Mouse (Mus musculus): Measurements from ENCODE around the gene Smarcb1. TPM values are rescaled to one million over a fixed set of nuclear protein-coding genes. Genes with fewer than 3 reads are reported as not detected.

Smarcb1 gene
- total and polyA plus RNA-seq, 3 experiments = 76.2 to 96.0 (median 94.9) TPM

GRCm38 (mm10) chr10:75910698-75911097 is 10.7 kb downstream of the Smarcb1 start:
- in situ Hi-C loops (cut with MboI; ENCODE audit: low pct_ligation_motif_present, low pct_unique_long_range_greater_than_20kb, low sequenced_read_pairs) = no loop called here
- TF ChIP-seq JUND (conservative IDR thresholded peaks at IDR 0.05; ENCODE audit: low read depth, low read length) (no peak), POLR2A (IDR thresholded peaks at IDR 0.05; ENCODE audit: low read depth, low read length) (no peak), NRF1 (IDR thresholded peaks at IDR 0.05; ENCODE audit: low read depth, low read length) (no peak), MAZ (IDR thresholded peaks at IDR 0.05; ENCODE audit: low read depth, low read length) (no peak)

GRCm38 (mm10) chr10:75906882-75907281 is 14.5 kb downstream of the Smarcb1 start:
- dilution Hi-C loops (cut with MboI; ENCODE audit: extremely low pct_ligation_motif_present, extremely low pct_unique_long_range_greater_than_20kb, low sequenced_read_pairs) = no loop called here
- Histone ChIP-seq H3K27me3 (replicated peaks) (no peaks in the 10 kb centered on the region), H3K36me3 (replicated peaks in 1 of 2; ENCODE audit: control insufficient read depth in 1 of 2, insufficient read depth in 1 of 2, low read length in 1 of 2) (peaks cover 76 to 90% of the 10 kb centered on the region in 2 experiments), H3K79me2 (replicated peaks; ENCODE audit: control insufficient read depth, extremely low read depth, insufficient read depth, poor library complexity, severe bottlenecking) (no peaks in the 10 kb centered on the region), H3K4me1 (ENCODE audit: control insufficient read depth in 1 of 2, insufficient read depth in 2 of 2) (peaks cover 0 to 7% of the 10 kb centered on the region in 2 experiments; a peak in 1 of 4 replicates), H3K27ac (ENCODE audit: insufficient read depth, low read depth) (no peak overlapping the region), H3K4me2 (ENCODE audit: insufficient read depth, low read depth, poor library complexity, severe bottlenecking) (no peak overlapping the region), H3K9me3 (replicated peaks; ENCODE audit: low read length) (no peaks in the 10 kb centered on the region), H3K4me3 (replicated peaks in 1 of 3; ENCODE audit: low read depth in 2 of 3, low read length in 2 of 3, poor library complexity in 1 of 3) (no peak overlapping the region), H3K9ac (ENCODE audit: insufficient read depth, low read depth) (no peak overlapping the region)
- peak; percentile 35 for DNase-seq (ENCODE audit: extremely low read depth)
- in situ Hi-C loops (cut with MboI; ENCODE audit: low pct_ligation_motif_present, low pct_unique_long_range_greater_than_20kb, low sequenced_read_pairs) = no loop called here
- TF ChIP-seq ZMIZ1 (IDR thresholded peaks at IDR 0.05; ENCODE audit: low read depth, low read length) = no peak
- peak; percentile 37; the same call in 1 of the 2 replicates for TF ChIP-seq EP300 (IDR thresholded peaks at IDR 0.05; ENCODE audit: low read length)
- TF ChIP-seq TBP (conservative IDR thresholded peaks at IDR 0.05; ENCODE audit: low read depth, low read length) = no peak
- no peak for TF ChIP-seq NRF1 (IDR thresholded peaks at IDR 0.05; ENCODE audit: low read depth, low read length)
- TF ChIP-seq RAD21 (IDR thresholded peaks at IDR 0.05; ENCODE audit: low read depth, low read length) = no peak
- no peak for TF ChIP-seq SIN3A (IDR thresholded peaks at IDR 0.05; ENCODE audit: low read length)
- no peak for TF ChIP-seq MYC (IDR thresholded peaks at IDR 0.05; ENCODE audit: low read depth, low read length)
- TF ChIP-seq KAT2A (IDR thresholded peaks at IDR 0.05; ENCODE audit: insufficient replicate concordance, low read length) = no peak
- no peak for TF ChIP-seq MAZ (IDR thresholded peaks at IDR 0.05; ENCODE audit: low read depth, low read length)
- TF ChIP-seq NELFE (IDR thresholded peaks at IDR 0.05; ENCODE audit: low read depth, low read length) = no peak
- peak; percentile 63 for TF ChIP-seq ETS1 (conservative IDR thresholded peaks at IDR 0.05; ENCODE audit: low read depth, low read length)
- no peak for TF ChIP-seq MXI1 (IDR thresholded peaks at IDR 0.05; ENCODE audit: low read depth, low read length)
- TF ChIP-seq USF2 (conservative IDR thresholded peaks at IDR 0.05; ENCODE audit: low read depth, low read length) = no peak
- TF ChIP-seq JUND (conservative IDR thresholded peaks at IDR 0.05; ENCODE audit: low read depth, low read length) = peak; percentile 63
- TF ChIP-seq MAX (IDR thresholded peaks at IDR 0.05; ENCODE audit: low read length) = no peak
- TF ChIP-seq ZKSCAN1 (IDR thresholded peaks at IDR 0.05; ENCODE audit: borderline replicate concordance, low read depth, low read length) = no peak
- no peak for TF ChIP-seq MAFK (IDR thresholded peaks at IDR 0.05; ENCODE audit: insufficient replicate concordance, low read length)
- no peak for TF ChIP-seq ELF1 (IDR thresholded peaks at IDR 0.05; ENCODE audit: low read depth, low read length)
- TF ChIP-seq HCFC1 (IDR thresholded peaks at IDR 0.05; ENCODE audit: low read depth, low read length) = no peak
- 0 out of 2 replicates have a peak, but pooled peaks have one; percentile 37 for TF ChIP-seq JUN (IDR thresholded peaks at IDR 0.05; ENCODE audit: insufficient read depth, low read depth, low read length)
- no peak for TF ChIP-seq UBTF (IDR thresholded peaks at IDR 0.05; ENCODE audit: low read depth, low read length)
- TF ChIP-seq SMC3 (IDR thresholded peaks at IDR 0.05; ENCODE audit: low read depth, low read length) = no peak
- no peak for TF ChIP-seq GABPA (IDR thresholded peaks at IDR 0.05; ENCODE audit: insufficient replicate concordance, low read depth, low read length)
- TF ChIP-seq TCF12 (IDR thresholded peaks at IDR 0.05; ENCODE audit: low read depth, low read length) = peak; percentile 38; the same call in 1 of the 2 replicates
- TF ChIP-seq ZNF384 (IDR thresholded peaks at IDR 0.05; ENCODE audit: low read depth, low read length) = no peak
- TF ChIP-seq USF1 (IDR thresholded peaks at IDR 0.05; ENCODE audit: low read depth, low read length) = no peak

More at GRCm38 (mm10) chr10:75910698-75911097, 10.7 kb downstream of the Smarcb1 start:
- dilution Hi-C loops (cut with MboI; ENCODE audit: extremely low pct_ligation_motif_present, extremely low pct_unique_long_range_greater_than_20kb, low sequenced_read_pairs) = no loop called here
- H3K27ac ChIP-seq (ENCODE audit: insufficient read depth, low read depth) = no peak overlapping the region
- H3K79me2 ChIP-seq (replicated peaks; ENCODE audit: control insufficient read depth, extremely low read depth, insufficient read depth, poor library complexity, severe bottlenecking) = no peaks in the 10 kb centered on the region; the same call in 1 of the 2 replicates
- H3K4me2 ChIP-seq (ENCODE audit: insufficient read depth, low read depth, poor library complexity, severe bottlenecking) = no peak overlapping the region
- no peak overlapping the region for H3K9ac ChIP-seq (ENCODE audit: insufficient read depth, low read depth)
- no peaks in the 10 kb centered on the region for H3K27me3 ChIP-seq (replicated peaks)
- no peaks in the 10 kb centered on the region for H3K9me3 ChIP-seq (replicated peaks; ENCODE audit: low read length)
- peaks cover 66 to 87% of the 10 kb centered on the region in 2 experiments for H3K36me3 ChIP-seq (replicated peaks in 1 of 2; ENCODE audit: control insufficient read depth in 1 of 2, insufficient read depth in 1 of 2, low read length in 1 of 2)
- DNase-seq (ENCODE audit: extremely low read depth) = no peak
- H3K4me3 ChIP-seq (replicated peaks in 1 of 3; ENCODE audit: low read depth in 2 of 3, low read length in 2 of 3, poor library complexity in 1 of 3) = no peak overlapping the region
- H3K4me1 ChIP-seq (ENCODE audit: control insufficient read depth in 1 of 2, insufficient read depth in 2 of 2) = peaks cover 0 to 10% of the 10 kb centered on the region in 2 experiments; a peak in 1 of 4 replicates
